Mouse (Mus musculus): Measurements from ENCODE around the gene Ddx49. TPM values are rescaled to one million over a fixed set of nuclear protein-coding genes. Genes with fewer than 3 reads are reported as not detected.

Gene Ddx49
- polyA plus RNA-seq, 1 experiment, result 95.5 TPM

GRCm38 (mm10) chr8:70343696-70344095 lies 41.4 kb upstream of the Ddx49 start:
- H3K4me3 ChIP-seq (ENCODE audit: control insufficient read depth, low read depth, low read length), result no peak overlapping the region
- TF ChIP-seq POLR2A (IDR thresholded peaks at IDR 0.05; ENCODE audit: control insufficient read depth, low read depth, low read length) (no peak), CTCF (IDR thresholded peaks at IDR 0.05; ENCODE audit: control insufficient read depth, insufficient read depth, insufficient replicate concordance, low read depth, low read length) (no peak)
- no peak overlapping the region for H3K27ac ChIP-seq (ENCODE audit: control insufficient read depth, insufficient read depth, low read depth, low read length)
- H3K36me3 ChIP-seq (ENCODE audit: control insufficient read depth, insufficient read depth, low read length), result no peaks in the 10 kb centered on the region; the same call in none of the 2 replicates
- H3K4me1 ChIP-seq (ENCODE audit: control insufficient read depth, insufficient read depth, low read length), result no peaks in the 10 kb centered on the region; the same call in none of the 2 replicates
- no peaks in the 10 kb centered on the region for H3K27me3 ChIP-seq (ENCODE audit: control insufficient read depth, insufficient read depth, low read length)

DNA sequence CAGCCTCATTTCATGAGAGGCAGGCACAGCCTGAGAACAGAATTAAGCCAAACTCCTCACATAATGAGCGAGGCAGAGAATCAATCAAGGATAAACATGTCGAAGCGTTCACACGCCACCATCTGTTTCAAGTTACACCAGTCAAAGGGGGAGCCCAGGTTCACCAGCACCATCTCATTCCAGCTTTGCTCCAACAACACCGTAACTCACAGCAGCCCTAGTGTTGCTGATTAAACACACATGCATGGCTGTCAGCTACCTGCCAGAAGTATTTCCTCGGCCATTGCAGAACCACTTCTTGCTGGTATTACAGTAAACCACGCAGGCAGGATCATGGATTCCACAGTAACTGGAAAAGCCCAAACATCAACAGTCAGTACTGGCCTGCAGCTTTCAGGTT lies 40.8 kb upstream of the Ddx49 start:
- Histone ChIP-seq H3K27me3 (ENCODE audit: control insufficient read depth, insufficient read depth, low read length) (no peaks in the 10 kb centered on the region), H3K4me1 (ENCODE audit: control insufficient read depth, insufficient read depth, low read length) (no peaks in the 10 kb centered on the region), H3K36me3 (ENCODE audit: control insufficient read depth, insufficient read depth, low read length) (no peaks in the 10 kb centered on the region; the same call in none of the 2 replicates), H3K27ac (ENCODE audit: control insufficient read depth, insufficient read depth, low read depth, low read length) (no peak overlapping the region), H3K4me3 (ENCODE audit: control insufficient read depth, low read depth, low read length) (no peak overlapping the region)
- TF ChIP-seq POLR2A (IDR thresholded peaks at IDR 0.05; ENCODE audit: control insufficient read depth, low read depth, low read length) (no peak), CTCF (IDR thresholded peaks at IDR 0.05; ENCODE audit: control insufficient read depth, insufficient read depth, insufficient replicate concordance, low read depth, low read length) (no peak)

DNA sequence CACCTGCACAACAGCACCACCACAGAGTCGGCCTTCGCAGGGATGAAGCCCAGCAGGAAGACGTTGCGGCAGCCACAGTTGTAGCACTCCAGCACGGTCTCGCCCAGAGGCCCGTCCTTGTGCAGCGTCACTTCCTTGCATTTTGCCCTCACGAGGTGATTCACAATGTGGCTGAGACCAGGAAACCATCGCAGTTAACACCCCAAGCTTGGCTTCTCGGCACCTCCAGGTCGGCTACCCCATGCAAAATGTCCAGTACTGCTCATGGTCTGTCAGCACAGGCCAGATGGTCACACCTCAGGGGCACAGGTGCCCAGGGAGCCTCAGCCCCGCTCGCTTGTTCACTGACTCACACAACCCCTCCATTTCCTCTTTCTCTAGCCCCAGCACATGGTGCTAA lies 39.7 kb upstream of the Ddx49 start:
- TF ChIP-seq POLR2A (IDR thresholded peaks at IDR 0.05; ENCODE audit: control insufficient read depth, low read depth, low read length), result no peak
- no peak for TF ChIP-seq CTCF (IDR thresholded peaks at IDR 0.05; ENCODE audit: control insufficient read depth, insufficient read depth, insufficient replicate concordance, low read depth, low read length)
- no peaks in the 10 kb centered on the region; the same call in none of the 2 replicates for H3K36me3 ChIP-seq (ENCODE audit: control insufficient read depth, insufficient read depth, low read length)
- no peak overlapping the region for H3K27ac ChIP-seq (ENCODE audit: control insufficient read depth, insufficient read depth, low read depth, low read length)
- no peaks in the 10 kb centered on the region for H3K27me3 ChIP-seq (ENCODE audit: control insufficient read depth, insufficient read depth, low read length)
- no peaks in the 10 kb centered on the region; the same call in 1 of the 2 replicates for H3K4me1 ChIP-seq (ENCODE audit: control insufficient read depth, insufficient read depth, low read length)
- peak overlapping the region; percentile 62 for H3K4me3 ChIP-seq (ENCODE audit: control insufficient read depth, low read depth, low read length)

DNA sequence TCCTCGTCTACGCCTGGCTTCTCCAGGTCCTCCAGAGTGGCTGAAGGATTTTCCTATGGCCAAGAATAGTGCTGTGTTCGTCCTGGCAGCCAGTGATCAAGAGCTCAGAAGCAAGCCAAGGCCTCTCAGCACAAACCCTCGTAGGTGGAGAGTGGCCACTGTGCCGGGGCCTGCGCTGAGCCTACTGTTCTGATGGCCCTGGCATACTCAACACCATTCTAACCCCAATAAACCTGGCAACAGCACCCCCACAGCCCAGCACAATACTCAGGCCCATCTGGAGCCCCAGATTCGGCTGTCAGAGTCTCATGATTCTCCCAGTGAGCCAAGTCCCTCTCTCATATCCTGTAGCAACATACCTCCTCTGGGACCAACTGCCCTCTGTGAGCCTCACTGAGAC lies 38.4 kb upstream of the Ddx49 start:
- Histone ChIP-seq H3K4me3 (ENCODE audit: control insufficient read depth, low read depth, low read length) (no peak overlapping the region), H3K4me1 (ENCODE audit: control insufficient read depth, insufficient read depth, low read length) (no peaks in the 10 kb centered on the region; the same call in 1 of the 2 replicates), H3K27ac (ENCODE audit: control insufficient read depth, insufficient read depth, low read depth, low read length) (no peak overlapping the region), H3K36me3 (ENCODE audit: control insufficient read depth, insufficient read depth, low read length) (no peaks in the 10 kb centered on the region; the same call in none of the 2 replicates), H3K27me3 (ENCODE audit: control insufficient read depth, insufficient read depth, low read length) (no peaks in the 10 kb centered on the region)
- TF ChIP-seq POLR2A (IDR thresholded peaks at IDR 0.05; ENCODE audit: control insufficient read depth, low read depth, low read length) (no peak), CTCF (IDR thresholded peaks at IDR 0.05; ENCODE audit: control insufficient read depth, insufficient read depth, insufficient replicate concordance, low read depth, low read length) (no peak)

DNA sequence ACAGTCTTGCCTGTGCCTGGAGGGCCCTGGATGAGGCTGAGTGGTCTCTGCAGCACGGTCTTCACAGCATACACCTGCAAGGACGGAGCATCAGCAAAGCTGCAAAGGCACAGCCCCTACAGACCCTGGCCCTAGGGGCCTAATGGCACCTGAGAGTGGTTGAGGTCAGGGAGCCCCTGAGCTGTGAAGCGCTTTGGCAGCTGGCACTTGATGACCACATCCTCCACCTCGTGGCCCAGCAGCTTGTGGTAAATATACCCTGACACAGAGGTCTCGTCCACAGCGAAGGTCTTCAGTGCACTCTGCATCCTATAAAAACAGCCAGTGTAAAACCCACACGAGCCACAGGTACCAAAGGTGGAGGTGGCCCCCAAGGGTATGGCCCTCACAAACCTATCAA lies 36.6 kb upstream of the Ddx49 start:
- TF ChIP-seq POLR2A (IDR thresholded peaks at IDR 0.05; ENCODE audit: control insufficient read depth, low read depth, low read length), result no peak
- Histone ChIP-seq H3K27me3 (ENCODE audit: control insufficient read depth, insufficient read depth, low read length) (no peaks in the 10 kb centered on the region), H3K27ac (ENCODE audit: control insufficient read depth, insufficient read depth, low read depth, low read length) (no peak overlapping the region), H3K4me1 (ENCODE audit: control insufficient read depth, insufficient read depth, low read length) (no peaks in the 10 kb centered on the region; the same call in 1 of the 2 replicates), H3K4me3 (ENCODE audit: control insufficient read depth, low read depth, low read length) (no peak overlapping the region), H3K36me3 (ENCODE audit: control insufficient read depth, insufficient read depth, low read length) (peaks cover 3% of the 10 kb centered on the region)

GRCm38 (mm10) chr8:70332878-70333202 lies 30.6 kb upstream of the Ddx49 start:
- Histone ChIP-seq H3K36me3 (ENCODE audit: control insufficient read depth, insufficient read depth, low read length) (peaks cover 5% of the 10 kb centered on the region), H3K27ac (ENCODE audit: control insufficient read depth, insufficient read depth, low read depth, low read length) (no peak overlapping the region), H3K4me1 (ENCODE audit: control insufficient read depth, insufficient read depth, low read length) (peaks cover 35% of the 10 kb centered on the region), H3K4me3 (ENCODE audit: control insufficient read depth, low read depth, low read length) (no peak overlapping the region), H3K27me3 (ENCODE audit: control insufficient read depth, insufficient read depth, low read length) (no peaks in the 10 kb centered on the region)
- TF ChIP-seq CTCF (IDR thresholded peaks at IDR 0.05; ENCODE audit: control insufficient read depth, insufficient read depth, insufficient replicate concordance, low read depth, low read length) (no peak), POLR2A (IDR thresholded peaks at IDR 0.05; ENCODE audit: control insufficient read depth, low read depth, low read length) (no peak)

DNA sequence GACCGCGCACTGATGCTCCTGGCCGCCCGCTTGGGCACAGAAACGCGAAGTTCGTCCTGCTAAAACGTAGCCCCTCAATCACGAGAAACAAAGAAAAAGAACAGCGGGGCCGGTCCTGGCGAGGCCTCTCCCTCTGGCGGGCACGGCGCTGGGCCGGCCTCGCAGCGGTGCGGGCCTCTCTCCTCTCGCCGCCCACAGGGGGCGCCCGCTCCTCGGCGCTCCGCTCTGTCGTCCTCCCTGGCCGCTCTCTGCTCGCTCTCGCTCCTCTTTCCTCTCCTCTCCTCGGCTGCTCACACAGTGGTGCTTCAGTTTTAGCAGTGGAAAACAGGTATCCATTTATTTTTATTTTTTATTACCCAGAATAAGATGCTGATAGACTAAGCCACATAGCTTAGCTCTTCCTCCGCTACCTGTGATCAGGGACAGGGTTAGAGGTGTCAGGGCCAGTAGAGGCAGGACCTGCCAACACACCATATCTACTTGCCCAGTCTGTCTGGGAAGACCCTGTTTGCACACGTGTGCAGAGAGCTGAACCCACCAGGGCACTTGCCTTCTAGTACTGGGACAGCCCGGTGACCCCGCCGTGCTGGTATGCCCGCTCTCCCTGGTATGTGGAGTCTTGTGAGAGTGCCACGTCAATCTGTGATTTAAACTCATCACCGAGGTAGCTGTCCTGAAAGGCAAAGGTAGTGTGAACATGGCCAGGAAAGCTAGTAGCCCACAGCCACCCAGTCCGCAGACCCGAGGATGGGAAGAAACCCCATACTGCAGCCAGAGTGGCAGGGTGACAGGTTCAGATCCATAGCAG lies 30.0 kb upstream of the Ddx49 start:
- no peak overlapping the region; the same call in 1 of the 2 replicates for H3K4me3 ChIP-seq (ENCODE audit: control insufficient read depth, low read depth, low read length)
- no peak overlapping the region for H3K27ac ChIP-seq (ENCODE audit: control insufficient read depth, insufficient read depth, low read depth, low read length)
- peaks cover 35% of the 10 kb centered on the region for H3K4me1 ChIP-seq (ENCODE audit: control insufficient read depth, insufficient read depth, low read length)
- H3K27me3 ChIP-seq (ENCODE audit: control insufficient read depth, insufficient read depth, low read length), result no peaks in the 10 kb centered on the region
- H3K36me3 ChIP-seq (ENCODE audit: control insufficient read depth, insufficient read depth, low read length), result peaks cover 5% of the 10 kb centered on the region
- TF ChIP-seq CTCF (IDR thresholded peaks at IDR 0.05; ENCODE audit: control insufficient read depth, insufficient read depth, insufficient replicate concordance, low read depth, low read length) (peak; percentile 60), POLR2A (IDR thresholded peaks at IDR 0.05; ENCODE audit: control insufficient read depth, low read depth, low read length) (no peak)
